Comparison of ENCODE assay signal across 8 mouse cellular contexts in the genomic region with DNA sequence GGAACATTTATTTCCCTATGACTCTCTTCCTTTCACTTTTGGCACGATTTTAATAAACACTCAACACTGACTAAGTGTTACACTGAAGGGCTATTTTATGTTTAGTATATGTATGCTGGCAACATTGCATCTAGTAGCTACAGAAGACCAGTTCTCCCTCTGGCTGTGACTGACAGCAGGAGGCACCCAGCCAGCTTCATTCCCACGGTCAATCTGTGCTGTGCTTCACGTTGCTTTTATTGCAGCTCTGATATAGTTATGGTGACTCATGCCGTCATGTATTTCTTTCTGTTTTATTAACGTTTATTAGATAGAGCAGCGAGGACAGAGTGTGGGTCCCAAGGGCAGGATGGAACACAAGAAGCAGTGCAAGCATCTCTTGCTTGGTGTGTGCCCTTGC. TPM values are rescaled to one million over a fixed set of nuclear protein-coding genes. Genes with fewer than 3 reads are reported as not detected.
A peak's percentile ranks its signal among the peaks of the same experiment; 100 is the strongest.
DNase-seq lines count a peak whose midpoint lies in the region; ATAC-seq and TF ChIP-seq lines count a peak whose summit lies in the region.
"Had no signal": no experiment of that assay in that cellular context is flagged by ENCODE, and none has a peak within 500 bp of the region (broad histone marks: within the 10 kb centered on the region; RNA-seq: fewer than 3 reads in every experiment).

No protein-coding gene starts in this region.

- no peak for TF ChIP-seq CTCF in lung, embryonic 14.5 days (IDR thresholded peaks at IDR 0.05; ENCODE audit: low read depth)

- H3K9me3 ChIP-seq in lung, embryonic 14.5 days (ENCODE audit: low read depth, low read length): no peaks in the 10 kb centered on the region
- no peaks in the 10 kb centered on the region for H3K9me3 ChIP-seq in forebrain, embryonic 16.5 days (ENCODE audit: control insufficient read depth, low read length)
- H3K9me3 ChIP-seq: embryonic facial prominence, embryonic 12.5 days had no signal

- no peak overlapping the region for H3K4me3 ChIP-seq in lung, embryonic 14.5 days (ENCODE audit: low read depth, low read length)
- H3K4me3 ChIP-seq in forebrain, embryonic 16.5 days (replicated peaks; ENCODE audit: low read length): no peak overlapping the region
- H3K4me3 ChIP-seq: embryonic facial prominence, embryonic 12.5 days had no signal

- ATAC-seq in lung, embryonic 14.5 days (ENCODE audit: insufficient read depth): peak; percentile 57; the same call in 1 of the 2 replicates
- peak; percentile 69 for ATAC-seq in forebrain, embryonic 16.5 days

- 40% methylated on average over 6 of the region's 6 CpGs for WGBS in lung, embryonic 14.5 days
- WGBS in forebrain, embryonic 16.5 days: 45% methylated on average over 6 of the region's 6 CpGs

- no peaks in the 10 kb centered on the region for H3K27me3 ChIP-seq in lung, embryonic 14.5 days (ENCODE audit: insufficient read depth, low read length)
- H3K27me3 ChIP-seq in forebrain, embryonic 16.5 days (replicated peaks; ENCODE audit: control insufficient read depth, insufficient read depth, low read length): no peaks in the 10 kb centered on the region
- H3K27me3 ChIP-seq: embryonic facial prominence, embryonic 12.5 days had no signal

- H3K36me3 ChIP-seq in lung, embryonic 14.5 days (ENCODE audit: insufficient read depth): no peaks in the 10 kb centered on the region
- H3K36me3 ChIP-seq in forebrain, embryonic 16.5 days (ENCODE audit: control insufficient read depth, insufficient read depth): no peaks in the 10 kb centered on the region
- H3K36me3 ChIP-seq: embryonic facial prominence, embryonic 12.5 days had no signal

- H3K9ac ChIP-seq in lung, embryonic 14.5 days: no peak overlapping the region
- H3K9ac ChIP-seq in forebrain, embryonic 16.5 days (replicated peaks; ENCODE audit: low read depth, low read length): no peak overlapping the region
- H3K9ac ChIP-seq: embryonic facial prominence, embryonic 12.5 days had no signal

- no peak overlapping the region for H3K27ac ChIP-seq in lung, embryonic 14.5 days (ENCODE audit: low read depth)
- no peak overlapping the region for H3K27ac ChIP-seq in forebrain, embryonic 16.5 days (ENCODE audit: low read length)
- H3K27ac ChIP-seq: embryonic facial prominence, embryonic 12.5 days had no signal

- no peaks in the 10 kb centered on the region for H3K4me1 ChIP-seq in lung, embryonic 14.5 days (ENCODE audit: insufficient read depth)
- H3K4me1 ChIP-seq in forebrain, embryonic 16.5 days (replicated peaks; ENCODE audit: control insufficient read depth, insufficient read depth, low read length): peaks cover 5% of the 10 kb centered on the region

- peak; percentile 39 for DNase-seq in lung, embryonic 14.5 days
- DNase-seq in lung, postnatal 25 days (ENCODE audit: low spot score): no peak
- DNase-seq in layer of hippocampus, adult 9-10 months (ENCODE audit: low spot score): peak; percentile 65
- peak; percentile 53 to 69 for DNase-seq in right cerebral cortex, postnatal 36 days (ENCODE audit: low spot score in 2 of 2)
- DNase-seq in liver: no peak
- DNase-seq in urinary bladder, adult 2 months (ENCODE audit: low spot score): no peak

- no peak overlapping the region for H3K4me2 ChIP-seq in lung, embryonic 14.5 days
- no peak overlapping the region for H3K4me2 ChIP-seq in forebrain, embryonic 16.5 days (ENCODE audit: low read length)
- H3K4me2 ChIP-seq: embryonic facial prominence, embryonic 12.5 days had no signal

RNA-seq across cellular contexts. Expression of a gene that starts 20.2 kb away (rescaled TPM):
- 10.5 and 10.8 TPM in 2 replicates for polyA plus RNA-seq in lung, embryonic 14.5 days (2014; fragmentation: Nextera tagmentation; extraction: Ambion mirVana)
- 7.5 and 9.3 TPM in 2 replicates for polyA plus RNA-seq in forebrain, embryonic 16.5 days (2015; fragmentation: Nextera tagmentation; extraction: Ambion mirVana)
- 3.6 and 4.2 TPM in 2 replicates for polyA plus RNA-seq in urinary bladder, adult 2 months (2012; rRNA removed)

Comparison
In these comparisons a context has a peak if more than half of its experiments do, and no peak if none do; other contexts are left out.
1. DNase-seq: peak in lung, embryonic 14.5 days (single experiment), layer of hippocampus, adult 9-10 months (single experiment) and right cerebral cortex, postnatal 36 days (2 of 2); none in lung, postnatal 25 days (single experiment), liver (single experiment) and urinary bladder, adult 2 months (single experiment).